Mouse (Mus musculus): ENCODE measurements around the gene Alox12b.

- TF ChIP-seq CTCF (IDR thresholded peaks at IDR 0.05; ENCODE audit: low read depth, low read length) (no peak), POLR2A (IDR thresholded peaks at IDR 0.05; ENCODE audit: insufficient read depth, low read length) (no peak)
Observed at GRCm38 (mm10) chr11:69109032-69109900, 47.5 kb upstream of the Alox12b start.

Data from ES-Bruce4 (cell line).